Mouse (Mus musculus): ENCODE measurements around the gene Irf7.

DNA sequence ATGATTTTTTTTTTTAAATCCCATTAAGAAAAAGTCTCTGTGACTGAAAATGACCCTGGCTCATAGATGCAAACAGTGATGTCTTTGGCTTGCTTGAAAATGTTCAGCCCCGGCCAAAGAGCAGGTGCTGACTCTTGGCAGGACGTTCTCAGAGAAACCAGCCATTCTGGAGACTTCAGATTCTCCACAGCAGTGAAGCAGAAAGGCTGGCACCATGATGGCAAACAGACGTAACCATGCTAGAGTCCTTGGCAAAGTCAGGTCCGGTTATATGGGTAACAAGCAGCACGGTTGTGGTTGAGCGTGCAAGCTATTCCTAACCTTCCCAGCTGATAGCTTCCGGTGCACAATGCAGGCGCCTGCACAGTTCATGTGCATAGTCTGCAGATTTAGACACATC, 32.9 kb upstream of the Irf7 start:
- TF ChIP-seq POLR2A (IDR thresholded peaks at IDR 0.05; ENCODE audit: low read depth, low read length) (no peak), CTCF (IDR thresholded peaks at IDR 0.05; ENCODE audit: borderline replicate concordance, insufficient read depth, low read length) (no peak)
